Mouse (Mus musculus) heart, postnatal 36 days (tissue): ENCODE measurements around the gene Cfhr1. TPM values are rescaled to one million over a fixed set of nuclear protein-coding genes. Genes with fewer than 3 reads are reported as not detected.

Experiments
- DNase-seq, 2 experiments: peaks; one replicate each; pipeline ENCODE4 v3.0.0; 2021 to 2022
- intact Hi-C: fragments of 180-260 bp; cut with DNase I; formaldehyde crosslinking; loops from one replicate; pipeline ENCODE4 v1.15.1; 2025
- total RNA-seq, 2 experiments: library from RNA; stranded (reverse); gene quantifications; 2 replicates each; pipeline ENCODE4 v1.2.3; 2021

The Cfhr1 gene
- total RNA-seq = not detected

DNA sequence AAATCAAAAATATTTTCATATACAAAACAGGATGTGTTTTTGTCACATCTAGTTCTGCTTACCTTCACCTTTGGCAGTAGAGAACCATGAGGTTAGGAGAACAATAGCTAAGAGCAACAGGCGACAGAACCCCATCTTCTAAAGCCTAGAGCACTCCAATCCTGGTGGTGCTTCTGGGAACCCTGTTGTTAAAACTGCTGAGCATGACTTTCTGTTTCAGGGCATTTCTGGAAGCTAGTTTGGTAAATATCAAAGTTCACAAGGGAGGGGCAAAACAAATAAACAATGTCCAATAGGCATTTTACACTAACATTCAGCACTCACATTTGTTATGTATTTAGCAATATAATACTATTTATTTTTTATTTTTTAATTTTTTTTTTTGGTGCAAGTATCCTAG, at the start of gene Cfhr1:
Gene Cfhr1 (minus strand): TSS at position 249 of the 400 bp plus-strand sequence.
- intact Hi-C loops = no loop called here
- no peak for DNase-seq

DNA sequence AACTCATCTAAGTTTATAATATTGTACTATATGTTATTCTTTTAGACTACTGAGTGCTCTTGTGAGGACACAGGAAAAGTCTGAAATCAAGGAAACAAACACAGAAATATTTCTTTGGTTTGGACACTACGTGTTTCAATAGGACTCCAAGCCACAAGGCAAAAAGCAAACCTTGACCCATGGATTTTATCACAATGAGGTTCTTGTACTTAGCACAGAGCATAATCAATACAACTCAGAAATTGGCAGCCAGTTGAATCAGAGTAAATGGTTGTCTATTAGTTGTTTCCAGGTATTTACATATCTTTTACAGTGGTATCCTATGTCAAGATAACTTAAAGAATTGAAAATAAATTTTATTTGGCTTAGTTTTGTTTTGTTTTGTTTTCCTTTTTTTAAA, 8.8 kb downstream of the Cfhr1 start:
- intact Hi-C loops = no loop called here
- DNase-seq = no peak

DNA sequence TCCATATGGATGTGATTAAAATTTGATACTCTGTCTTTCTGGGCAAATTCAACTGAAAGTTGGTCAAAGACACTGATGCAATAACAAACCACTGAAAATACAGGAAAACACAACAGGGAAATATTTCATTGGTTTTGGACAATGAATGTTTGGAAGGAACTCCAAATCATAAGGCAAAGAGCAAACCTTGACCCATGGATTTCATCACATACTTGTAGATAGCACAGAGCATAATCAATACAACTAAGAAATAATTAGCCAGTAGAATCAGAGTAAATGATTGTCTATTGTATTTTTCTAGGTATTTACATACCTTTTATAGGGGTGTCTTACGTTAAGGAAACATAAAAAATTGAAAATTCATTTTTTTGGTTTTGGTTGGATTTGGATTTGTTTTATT, 11.5 kb downstream of the Cfhr1 start:
- intact Hi-C loops = no loop called here
- DNase-seq = no peak

DNA sequence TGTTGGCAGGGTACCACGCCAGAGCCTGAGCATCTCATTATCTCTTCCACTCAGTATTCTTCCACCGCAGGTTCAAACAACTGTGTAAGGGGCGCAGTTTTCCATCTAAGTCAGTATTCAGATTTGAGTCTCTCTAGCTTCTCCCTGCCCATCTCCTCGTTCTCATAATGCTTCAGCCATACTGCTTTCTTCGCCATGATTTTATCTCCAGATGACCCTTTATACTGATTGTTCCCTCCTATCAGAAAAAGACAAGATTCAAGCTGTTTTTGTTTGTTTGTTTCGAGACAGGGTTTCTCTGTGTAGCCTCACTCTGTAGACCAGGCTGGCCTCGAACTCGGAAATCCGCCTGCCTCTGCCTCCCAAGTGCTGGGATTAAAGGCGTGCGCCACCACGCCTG, 45.5 kb downstream of the Cfhr1 start:
- no peak for DNase-seq
- intact Hi-C loops = no loop called here

GRCm38 (mm10) chr1:139501258-139501752, 58.8 kb downstream of the Cfhr1 start, which contains the start of gene F13b:
TSS of gene F13b (plus strand) at chr1:139501702.
- intact Hi-C loops = no loop called here
- DNase-seq = no peak

DNA sequence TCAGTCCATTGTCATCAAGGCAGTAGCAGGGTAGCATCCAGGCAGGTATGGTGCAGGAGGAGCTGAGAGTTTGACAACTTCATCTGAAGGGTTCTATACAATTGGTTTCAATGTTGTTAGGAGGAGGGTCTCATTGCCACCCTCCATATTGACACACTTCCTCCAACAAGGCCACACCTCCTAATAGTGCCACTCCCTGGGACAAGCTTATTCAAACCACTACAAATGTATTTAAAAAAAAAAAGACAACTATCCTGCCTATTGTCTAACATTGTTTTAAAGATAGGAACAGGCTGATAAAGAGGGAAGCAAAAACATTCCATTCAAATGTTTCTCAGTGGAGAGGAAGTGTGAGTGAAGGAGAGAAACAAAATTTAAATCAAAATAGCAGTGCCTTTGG, 60.3 kb downstream of the Cfhr1 start:
- intact Hi-C loops = no loop called here
- no peak for DNase-seq

Other genes with a start within 250 kb of the Cfhr1 start
- under 1 TPM; 0.30 to 0.36 TPM for gene Crb1, start 183.2 kb downstream of the Cfhr1 start, total RNA-seq
- gene Zbtb41, start 138.0 kb downstream of the Cfhr1 start, total RNA-seq = 10 to 100 TPM; 22.6 to 23.0 TPM
- under 1 TPM; 0.81 to 0.86 TPM for gene Aspm, start 105.5 kb downstream of the Cfhr1 start, total RNA-seq
- gene F13b, start 58.6 kb downstream of the Cfhr1 start, total RNA-seq = not detected
- under 1 TPM; 0.17 to 0.49 TPM for gene Gm4788, start 221.0 kb upstream of the Cfhr1 start, total RNA-seq